Mouse (Mus musculus): ENCODE data around the gene Cysltr2. TPM values are rescaled to one million over a fixed set of nuclear protein-coding genes. Genes with fewer than 3 reads are reported as not detected.

The Cysltr2 gene
- polyA plus RNA-seq, 1 experiment from 2014 or later, result 0.18 TPM

DNA sequence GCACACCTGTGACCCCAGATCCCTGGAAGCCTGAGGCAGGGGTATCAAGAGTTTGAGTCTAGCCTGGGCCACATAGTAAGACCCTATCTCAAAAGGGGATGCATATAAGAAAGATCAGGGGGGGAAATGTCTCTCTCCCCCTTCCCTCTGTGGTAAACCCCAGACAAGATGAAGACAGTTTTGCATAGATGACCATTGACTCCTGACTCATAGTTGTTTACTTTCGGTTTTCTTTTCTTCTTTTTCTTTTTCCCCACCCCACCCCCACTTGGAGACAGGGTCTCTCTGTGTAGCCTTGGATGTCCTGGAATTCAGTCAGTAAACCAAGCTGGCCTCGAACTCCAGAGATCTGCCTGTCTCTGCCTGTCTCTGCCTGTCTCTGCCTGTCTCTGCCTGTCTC, 9.8 kb upstream of the Cysltr2 start:
- DNase-seq (ENCODE audit: low spot score), result no peak
- Histone ChIP-seq H3K27me3 (replicated peaks; ENCODE audit: control insufficient read depth, insufficient read depth, low read length) (no peaks in the 10 kb centered on the region), H3K9me3 (ENCODE audit: control insufficient read depth, low read length) (no peaks in the 10 kb centered on the region), H3K27ac (ENCODE audit: low read depth, low read length) (no peak overlapping the region), H3K4me2 (no peak overlapping the region), H3K4me3 (ENCODE audit: low read depth, low read length) (no peak overlapping the region), H3K36me3 (ENCODE audit: control insufficient read depth, insufficient read depth, low read length) (no peaks in the 10 kb centered on the region), H3K4me1 (replicated peaks; ENCODE audit: control insufficient read depth, insufficient read depth, low read length) (no peaks in the 10 kb centered on the region), H3K9ac (ENCODE audit: low read depth, low read length) (no peak overlapping the region)
- WGBS, result 73% methylated on average over 2 of the region's 2 CpGs
- no peak for ATAC-seq (replicated peaks; ENCODE audit: low FRiP score)

GRCm38 (mm10) chr14:73057764-73058163, 8.8 kb upstream of the Cysltr2 start:
- H3K4me2 ChIP-seq, result no peak overlapping the region
- no peak for ATAC-seq (replicated peaks; ENCODE audit: low FRiP score)
- H3K27me3 ChIP-seq (replicated peaks; ENCODE audit: control insufficient read depth, insufficient read depth, low read length), result no peaks in the 10 kb centered on the region
- H3K9ac ChIP-seq (ENCODE audit: low read depth, low read length), result no peak overlapping the region
- no peaks in the 10 kb centered on the region for H3K9me3 ChIP-seq (ENCODE audit: control insufficient read depth, low read length)
- H3K36me3 ChIP-seq (ENCODE audit: control insufficient read depth, insufficient read depth, low read length), result no peaks in the 10 kb centered on the region
- H3K4me1 ChIP-seq (replicated peaks; ENCODE audit: control insufficient read depth, insufficient read depth, low read length), result no peaks in the 10 kb centered on the region
- 68% methylated on average over 10 of the region's 10 CpGs for WGBS
- no peak overlapping the region for H3K27ac ChIP-seq (ENCODE audit: low read depth, low read length)
- H3K4me3 ChIP-seq (ENCODE audit: low read depth, low read length), result no peak overlapping the region
- DNase-seq (ENCODE audit: low spot score), result no peak

- no peak for ATAC-seq (replicated peaks; ENCODE audit: low FRiP score)
- Histone ChIP-seq H3K9me3 (ENCODE audit: control insufficient read depth, low read length) (no peaks in the 10 kb centered on the region), H3K4me1 (replicated peaks; ENCODE audit: control insufficient read depth, insufficient read depth, low read length) (no peaks in the 10 kb centered on the region), H3K9ac (ENCODE audit: low read depth, low read length) (no peak overlapping the region), H3K4me2 (no peak overlapping the region), H3K36me3 (ENCODE audit: control insufficient read depth, insufficient read depth, low read length) (no peaks in the 10 kb centered on the region), H3K27me3 (replicated peaks; ENCODE audit: control insufficient read depth, insufficient read depth, low read length) (no peaks in the 10 kb centered on the region), H3K4me3 (ENCODE audit: low read depth, low read length) (no peak overlapping the region), H3K27ac (ENCODE audit: low read depth, low read length) (no peak overlapping the region)
- 86% methylated on average over 6 of the region's 6 CpGs for WGBS
- no peak for DNase-seq (ENCODE audit: low spot score)
Measured at GRCm38 (mm10) chr14:73056813-73057212, 7.9 kb upstream of the Cysltr2 start.

DNA sequence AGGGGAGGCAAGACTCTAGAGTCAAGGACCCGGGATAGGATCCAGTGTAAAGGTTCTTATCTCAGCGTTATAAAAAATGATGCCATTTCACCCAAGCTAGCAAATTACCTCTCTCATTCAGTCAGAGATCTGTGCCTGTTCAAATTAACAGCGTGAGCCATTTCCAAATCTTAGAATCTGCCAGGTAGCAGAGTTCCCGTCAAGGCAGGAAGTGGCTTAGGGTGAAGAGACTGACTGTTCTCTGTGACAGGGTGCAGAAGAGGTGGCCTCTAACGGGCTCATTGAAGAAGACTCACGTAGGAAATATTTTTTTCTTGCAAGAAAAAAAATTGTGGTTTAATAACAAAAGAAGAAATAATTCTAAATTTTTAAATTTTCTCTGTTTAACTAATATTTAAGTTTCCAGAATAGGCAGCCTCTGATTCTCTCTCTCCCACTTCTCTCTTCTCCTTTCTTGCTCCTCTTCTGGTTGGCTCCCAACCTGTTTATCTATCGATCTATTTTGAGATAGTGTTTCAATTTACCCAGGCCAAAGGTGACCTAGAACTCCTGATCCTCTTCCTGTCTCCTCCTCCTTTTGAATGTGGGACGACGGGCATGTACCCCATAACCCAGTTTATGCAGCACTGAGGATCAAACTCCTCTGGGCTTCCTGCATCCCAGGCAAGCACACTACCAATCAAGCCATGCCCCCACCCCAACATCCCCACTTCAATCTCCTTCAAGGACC, 3.5 kb downstream of the Cysltr2 start:
- no peak overlapping the region for H3K4me2 ChIP-seq
- H3K27me3 ChIP-seq (replicated peaks; ENCODE audit: control insufficient read depth, insufficient read depth, low read length), result no peaks in the 10 kb centered on the region
- no peak overlapping the region for H3K27ac ChIP-seq (ENCODE audit: low read depth, low read length)
- no peak for DNase-seq (ENCODE audit: low spot score)
- H3K9me3 ChIP-seq (ENCODE audit: control insufficient read depth, low read length), result no peaks in the 10 kb centered on the region
- no peak overlapping the region for H3K9ac ChIP-seq (ENCODE audit: low read depth, low read length)
- no peaks in the 10 kb centered on the region for H3K4me1 ChIP-seq (replicated peaks; ENCODE audit: control insufficient read depth, insufficient read depth, low read length)
- WGBS, result 56% methylated on average over 9 of the region's 9 CpGs
- H3K4me3 ChIP-seq (ENCODE audit: low read depth, low read length), result no peak overlapping the region
- ATAC-seq (replicated peaks; ENCODE audit: low FRiP score), result no peak
- H3K36me3 ChIP-seq (ENCODE audit: control insufficient read depth, insufficient read depth, low read length), result no peaks in the 10 kb centered on the region

DNA sequence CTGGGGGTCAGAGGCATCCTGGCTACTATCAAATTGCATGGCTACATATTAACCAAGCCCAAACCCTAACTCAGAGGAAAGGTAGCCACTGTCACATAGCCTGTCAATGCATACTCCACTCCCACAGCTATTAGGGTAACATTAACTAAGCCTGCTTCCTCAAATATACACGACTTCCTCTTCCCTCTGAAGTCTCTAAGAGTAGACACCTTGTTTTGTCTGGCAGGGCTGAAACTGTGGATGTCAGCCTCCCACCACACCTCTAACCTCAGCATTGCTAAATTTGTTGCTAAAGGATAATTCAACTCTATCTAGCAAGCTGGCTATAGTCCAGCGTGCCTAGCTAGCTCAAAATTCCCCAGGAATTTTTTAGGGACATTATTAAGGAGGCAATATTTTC, 7.2 kb downstream of the Cysltr2 start:
- DNase-seq (ENCODE audit: low spot score) (no peak), ATAC-seq (replicated peaks; ENCODE audit: low FRiP score) (no peak)
- no peaks in the 10 kb centered on the region for H3K9me3 ChIP-seq (ENCODE audit: control insufficient read depth, low read length)
- H3K4me2 ChIP-seq, result no peak overlapping the region
- 57% methylated on average over 2 of the region's 2 CpGs for WGBS
- H3K27me3 ChIP-seq (replicated peaks; ENCODE audit: control insufficient read depth, insufficient read depth, low read length), result no peaks in the 10 kb centered on the region
- no peaks in the 10 kb centered on the region for H3K36me3 ChIP-seq (ENCODE audit: control insufficient read depth, insufficient read depth, low read length)
- H3K9ac ChIP-seq (ENCODE audit: low read depth, low read length), result no peak overlapping the region
- no peaks in the 10 kb centered on the region for H3K4me1 ChIP-seq (replicated peaks; ENCODE audit: control insufficient read depth, insufficient read depth, low read length)
- H3K4me3 ChIP-seq (ENCODE audit: low read depth, low read length), result no peak overlapping the region
- no peak overlapping the region for H3K27ac ChIP-seq (ENCODE audit: low read depth, low read length)

GRCm38 (mm10) chr14:73033290-73033689, 15.6 kb downstream of the Cysltr2 start:
- Histone ChIP-seq H3K27me3 (replicated peaks; ENCODE audit: control insufficient read depth, insufficient read depth, low read length) (no peaks in the 10 kb centered on the region), H3K4me3 (ENCODE audit: low read depth, low read length) (no peak overlapping the region), H3K36me3 (ENCODE audit: control insufficient read depth, insufficient read depth, low read length) (no peaks in the 10 kb centered on the region), H3K4me1 (replicated peaks; ENCODE audit: control insufficient read depth, insufficient read depth, low read length) (no peaks in the 10 kb centered on the region), H3K27ac (ENCODE audit: low read depth, low read length) (no peak overlapping the region), H3K4me2 (no peak overlapping the region), H3K9ac (ENCODE audit: low read depth, low read length) (no peak overlapping the region), H3K9me3 (ENCODE audit: control insufficient read depth, low read length) (no peaks in the 10 kb centered on the region)
- 40% methylated on average over 3 of the region's 3 CpGs for WGBS
- ATAC-seq (replicated peaks; ENCODE audit: low FRiP score), result no peak
- no peak for DNase-seq (ENCODE audit: low spot score)

GRCm38 (mm10) chr14:73031218-73031617, 17.7 kb downstream of the Cysltr2 start:
- H3K27ac ChIP-seq (ENCODE audit: low read depth, low read length), result no peak overlapping the region
- no peaks in the 10 kb centered on the region for H3K36me3 ChIP-seq (ENCODE audit: control insufficient read depth, insufficient read depth, low read length)
- H3K9me3 ChIP-seq (ENCODE audit: control insufficient read depth, low read length), result no peaks in the 10 kb centered on the region
- H3K27me3 ChIP-seq (replicated peaks; ENCODE audit: control insufficient read depth, insufficient read depth, low read length), result no peaks in the 10 kb centered on the region
- no peaks in the 10 kb centered on the region for H3K4me1 ChIP-seq (replicated peaks; ENCODE audit: control insufficient read depth, insufficient read depth, low read length)
- H3K4me3 ChIP-seq (ENCODE audit: low read depth, low read length), result no peak overlapping the region
- no peak for ATAC-seq (replicated peaks; ENCODE audit: low FRiP score)
- no peak overlapping the region for H3K9ac ChIP-seq (ENCODE audit: low read depth, low read length)
- no peak overlapping the region for H3K4me2 ChIP-seq
- WGBS, result 84% methylated on average over 3 of the region's 3 CpGs
- no peak for DNase-seq (ENCODE audit: low spot score)

DNA sequence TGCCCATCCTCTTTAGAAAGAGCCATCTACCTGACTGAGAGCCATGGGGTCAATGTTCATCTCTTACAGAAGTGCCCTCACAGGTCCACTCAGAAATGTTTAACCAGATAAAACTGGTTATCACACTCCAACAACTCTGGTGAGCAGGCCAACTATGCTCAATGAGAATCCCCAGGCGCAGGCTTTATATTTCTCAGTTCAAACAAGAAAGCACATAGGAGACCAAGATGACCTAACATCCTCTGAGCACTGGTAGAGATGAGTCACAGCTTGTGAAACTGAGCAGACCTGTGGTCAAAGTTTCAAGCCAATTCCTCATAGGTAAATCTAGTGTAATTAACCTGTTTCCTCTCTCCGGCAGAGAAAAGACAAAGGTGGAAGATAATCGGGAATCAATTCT, 31.6 kb downstream of the Cysltr2 start:
- DNase-seq (ENCODE audit: low spot score), result no peak
- Histone ChIP-seq H3K9ac (ENCODE audit: low read depth, low read length) (no peak overlapping the region), H3K4me3 (ENCODE audit: low read depth, low read length) (no peak overlapping the region), H3K27me3 (replicated peaks; ENCODE audit: control insufficient read depth, insufficient read depth, low read length) (no peaks in the 10 kb centered on the region), H3K4me1 (replicated peaks; ENCODE audit: control insufficient read depth, insufficient read depth, low read length) (no peaks in the 10 kb centered on the region), H3K9me3 (ENCODE audit: control insufficient read depth, low read length) (no peaks in the 10 kb centered on the region), H3K27ac (ENCODE audit: low read depth, low read length) (no peak overlapping the region), H3K4me2 (no peak overlapping the region), H3K36me3 (ENCODE audit: control insufficient read depth, insufficient read depth, low read length) (no peaks in the 10 kb centered on the region)
- ATAC-seq (replicated peaks; ENCODE audit: low FRiP score), result no peak
- WGBS, result 92% methylated on average over 3 of the region's 3 CpGs

DNA sequence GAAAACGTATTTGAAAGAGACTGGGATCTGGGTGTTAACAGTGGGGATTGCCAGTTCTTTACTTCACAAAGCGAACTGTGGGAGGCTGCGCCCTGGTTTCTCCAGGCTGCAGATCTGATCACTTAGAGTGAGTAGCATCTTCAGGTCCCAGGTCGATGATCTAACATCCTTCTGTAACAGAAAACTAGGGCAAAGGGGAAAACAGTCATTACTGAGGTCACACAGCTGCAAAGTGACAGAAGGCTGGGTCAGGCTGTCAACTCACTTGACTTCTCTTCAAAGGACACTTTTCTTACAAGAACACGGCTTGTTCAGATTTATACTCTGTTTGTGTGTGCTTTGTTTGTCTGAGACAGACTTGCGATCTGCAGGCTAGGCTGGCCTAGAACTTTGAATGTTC, 33.5 kb downstream of the Cysltr2 start:
- no peak overlapping the region for H3K27ac ChIP-seq (ENCODE audit: low read depth, low read length)

More for the DNA sequence above, 33.5 kb downstream of the Cysltr2 start:
- Histone ChIP-seq H3K9ac (ENCODE audit: low read depth, low read length) (no peak overlapping the region), H3K4me2 (no peak overlapping the region), H3K4me3 (ENCODE audit: low read depth, low read length) (no peak overlapping the region), H3K36me3 (ENCODE audit: control insufficient read depth, insufficient read depth, low read length) (no peaks in the 10 kb centered on the region), H3K27me3 (replicated peaks; ENCODE audit: control insufficient read depth, insufficient read depth, low read length) (no peaks in the 10 kb centered on the region), H3K9me3 (ENCODE audit: control insufficient read depth, low read length) (no peaks in the 10 kb centered on the region), H3K4me1 (replicated peaks; ENCODE audit: control insufficient read depth, insufficient read depth, low read length) (no peaks in the 10 kb centered on the region)
- DNase-seq (ENCODE audit: low spot score) (no peak), ATAC-seq (replicated peaks; ENCODE audit: low FRiP score) (no peak)
- WGBS, result 74% methylated on average over 6 of the region's 6 CpGs
